Mouse (Mus musculus) CH12.LX (cell line): ENCODE measurements around the gene Abhd15. TPM values are rescaled to one million over a fixed set of nuclear protein-coding genes. Genes with fewer than 3 reads are reported as not detected.

Experiments used
- DNase-seq: peaks from one replicate; pipeline ENCODE4 v3.0.0-alpha.2; 2013; ENCODE audit errors: extremely low read depth
- H3K27ac ChIP-seq: 2 replicates; pipeline ENCODE4 v1.5.1; 2012; ENCODE audit warnings: low read depth, mild to moderate bottlenecking, control low read depth, moderate library complexity; ENCODE audit not compliant: insufficient read depth
- H3K27me3 ChIP-seq: replicated peaks from 2 replicates; pipeline ENCODE3; 2012; ENCODE audit warnings: inconsistent platforms
- H3K36me3 ChIP-seq, 2 experiments: replicated peaks in 1 of 2; 2 replicates each; pipeline versions ENCODE3 to v1.6.1; 2012; ENCODE audit warnings: inconsistent platforms in 1 of 2, low read length in 1 of 2, mild to moderate bottlenecking in 1 of 2, mixed read lengths in 1 of 2, moderate library complexity in 1 of 2; ENCODE audit not compliant: control insufficient read depth in 1 of 2, insufficient read depth in 1 of 2
- H3K4me1 ChIP-seq, 2 experiments: 2 replicates each; pipeline ENCODE4 v1.6.1; 2012; ENCODE audit warnings: inconsistent platforms in 1 of 2, moderate library complexity in 1 of 2; ENCODE audit not compliant: insufficient read depth in 2 of 2, control insufficient read depth in 1 of 2
- H3K4me2 ChIP-seq: 2 replicates; pipeline ENCODE4 v1.6.1; 2012; ENCODE audit warnings: low read depth, mild to moderate bottlenecking, control low read depth; ENCODE audit not compliant: poor library complexity, insufficient read depth, severe bottlenecking
- H3K4me3 ChIP-seq, 3 experiments: fragments of 150-350 bp in 1 of 3; sonication (generic) in 1 of 3; replicated peaks in 1 of 3; 2 replicates each; pipeline versions ENCODE3 to v1.5.1; 2011 to 2012; ENCODE audit warnings: low read depth in 2 of 3, low read length in 2 of 3, mild to moderate bottlenecking in 2 of 3, moderate library complexity in 2 of 3, control low read depth in 1 of 3, improper control_type of control experiment in 1 of 3, inconsistent platforms in 1 of 3, mixed read lengths in 1 of 3; ENCODE audit not compliant: poor library complexity in 1 of 3
- H3K79me2 ChIP-seq: replicated peaks from 2 replicates; pipeline ENCODE4 v1.6.1; 2012; ENCODE audit warnings: mild to moderate bottlenecking, moderate library complexity; ENCODE audit not compliant: control insufficient read depth, poor library complexity, insufficient read depth, severe bottlenecking; ENCODE audit errors: extremely low read depth
- H3K9ac ChIP-seq: 2 replicates; pipeline ENCODE4 v1.6.1; 2012; ENCODE audit warnings: low read depth, mild to moderate bottlenecking, control low read depth, moderate library complexity; ENCODE audit not compliant: insufficient read depth
- H3K9me3 ChIP-seq: replicated peaks from 2 replicates; pipeline ENCODE3; 2012; ENCODE audit warnings: low read length, inconsistent platforms, mixed read lengths
- BHLHE40 ChIP-seq: IDR thresholded peaks from 2 replicates; pipeline ENCODE4 v1.6.1; 2011; ENCODE audit warnings: mild to moderate bottlenecking, low read depth, low read length, improper control_type of control experiment
- CHD2 ChIP-seq: IDR thresholded peaks from 2 replicates; pipeline ENCODE4 v1.6.1; 2011; ENCODE audit warnings: low read length, improper control_type of control experiment
- EP300 ChIP-seq: IDR thresholded peaks from 2 replicates; pipeline ENCODE4 v1.6.1; 2011; ENCODE audit warnings: low read length, improper control_type of control experiment
- ETS1 ChIP-seq: conservative IDR thresholded peaks from 2 replicates; pipeline ENCODE4 v1.6.1; 2012; ENCODE audit warnings: low read depth, mild to moderate bottlenecking, inconsistent platforms, low read length, improper control_type of control experiment, moderate library complexity
- IRF4 ChIP-seq: IDR thresholded peaks from 2 replicates; pipeline ENCODE4 v1.6.1; 2014; ENCODE audit warnings: low read depth, mild to moderate bottlenecking, inconsistent platforms, low read length, improper control_type of control experiment
- JUND ChIP-seq: conservative IDR thresholded peaks from 2 replicates; pipeline ENCODE4 v1.6.1; 2011; ENCODE audit warnings: low read depth, low read length, improper control_type of control experiment
- KAT2A ChIP-seq: IDR thresholded peaks from 2 replicates; pipeline ENCODE4 v1.6.1; 2012; ENCODE audit warnings: low read length, improper control_type of control experiment, inconsistent platforms; ENCODE audit not compliant: insufficient replicate concordance
- MAFK ChIP-seq: IDR thresholded peaks from 2 replicates; pipeline ENCODE4 v1.6.1; 2011; ENCODE audit warnings: low read length, improper control_type of control experiment; ENCODE audit not compliant: insufficient replicate concordance
- MAZ ChIP-seq: IDR thresholded peaks from 2 replicates; pipeline ENCODE4 v1.6.1; 2012; ENCODE audit warnings: low read depth, mild to moderate bottlenecking, inconsistent platforms, low read length, improper control_type of control experiment, moderate library complexity
- MEF2A ChIP-seq: IDR thresholded peaks from 2 replicates; pipeline ENCODE4 v1.6.1; 2014; ENCODE audit warnings: low read depth, mild to moderate bottlenecking, inconsistent platforms, low read length, improper control_type of control experiment, borderline replicate concordance
- MXI1 ChIP-seq: IDR thresholded peaks from 2 replicates; pipeline ENCODE4 v1.6.1; 2011; ENCODE audit warnings: mild to moderate bottlenecking, low read depth, low read length, improper control_type of control experiment
- MYC ChIP-seq: IDR thresholded peaks from 2 replicates; pipeline ENCODE4 v1.6.1; 2011; ENCODE audit warnings: low read depth, mild to moderate bottlenecking, improper control_type of control experiment, low read length
- NELFE ChIP-seq: IDR thresholded peaks from 2 replicates; pipeline ENCODE4 v1.6.1; 2011; ENCODE audit warnings: low read depth, low read length, improper control_type of control experiment
- PAX5 ChIP-seq: IDR thresholded peaks from 2 replicates; pipeline ENCODE4 v1.6.1; 2012; ENCODE audit warnings: low read length, inconsistent platforms, mixed read lengths
- POLR2A ChIP-seq: IDR thresholded peaks from 2 replicates; pipeline ENCODE4 v1.6.1; 2011; ENCODE audit warnings: low read depth, mild to moderate bottlenecking, improper control_type of control experiment, low read length
- RAD21 ChIP-seq: IDR thresholded peaks from 2 replicates; pipeline ENCODE4 v1.6.1; 2011; ENCODE audit warnings: low read depth, mild to moderate bottlenecking, low read length, improper control_type of control experiment, moderate library complexity
- RCOR1 ChIP-seq: conservative IDR thresholded peaks from 2 replicates; pipeline ENCODE4 v1.6.1; 2012; ENCODE audit warnings: low read depth, mild to moderate bottlenecking, inconsistent platforms, low read length, improper control_type of control experiment
- TBP ChIP-seq: conservative IDR thresholded peaks from 2 replicates; pipeline ENCODE4 v1.6.1; 2011; ENCODE audit warnings: low read depth, low read length, improper control_type of control experiment
- USF2 ChIP-seq: conservative IDR thresholded peaks from 2 replicates; pipeline ENCODE4 v1.6.1; 2011; ENCODE audit warnings: low read depth, low read length, improper control_type of control experiment
- ZC3H11A ChIP-seq: IDR thresholded peaks from 2 replicates; pipeline ENCODE4 v1.6.1; 2012; ENCODE audit warnings: low read depth, mild to moderate bottlenecking, inconsistent platforms, low read length, improper control_type of control experiment
- ZKSCAN1 ChIP-seq: IDR thresholded peaks from 2 replicates; pipeline ENCODE4 v1.6.1; 2012; ENCODE audit warnings: low read depth, inconsistent platforms, low read length, improper control_type of control experiment, borderline replicate concordance
- dilution Hi-C: fragments of 300-500 bp; cut with MboI; formaldehyde crosslinking; loops from 2 replicates; pipeline ENCODE4 v1.14.3; 2020; ENCODE audit warnings: low sequenced_read_pairs; ENCODE audit not compliant: extremely low pct_unique_long_range_greater_than_20kb, extremely low pct_ligation_motif_present
- in situ Hi-C: fragments of 300-500 bp; cut with MboI; formaldehyde crosslinking; loops from 3 replicates; pipeline ENCODE4 v1.14.3; 2019; ENCODE audit warnings: low sequenced_read_pairs, low pct_ligation_motif_present, low pct_unique_long_range_greater_than_20kb, mixed read lengths
- polyA plus RNA-seq: library from polyadenylated mRNA; unstranded; fragments of >175 nt; gene quantifications from 2 replicates; pipeline ENCODE4 v1.2.1, GENCODE M21; 2012; ENCODE audit warnings: low read depth; ENCODE audit not compliant: insufficient read length
- total RNA-seq, 2 experiments: library from RNA; depleted of rRNA; stranded (reverse); fragments of 300-350 nt in 1 of 2; fragments of >200 nt in 1 of 2; gene quantifications; 2 replicates each; pipeline ENCODE4 v1.2.3; 2012 to 2014

Gene Abhd15
- total and polyA plus RNA-seq, 3 experiments, result 0.11 to 0.38 (median 0.23) TPM

- dilution Hi-C loops, result no loop called here
- peak overlapping the region; percentile 53 for H3K9ac ChIP-seq
- in situ Hi-C loops, result loop anchor here (10.0 kb wide), 1 partner anchor 281 kb away; no protein-coding TSS in a partner anchor
- no peak overlapping the region for H3K27ac ChIP-seq
- H3K36me3 ChIP-seq, result peaks cover 0 to 31% of the 10 kb centered on the region in 2 experiments
- H3K4me1 ChIP-seq, result peaks cover 12 to 47% of the 10 kb centered on the region in 2 experiments
- H3K4me3 ChIP-seq, result peak overlapping the region; percentile 64 to 72 (median 67)
- peaks cover 12% of the 10 kb centered on the region for H3K9me3 ChIP-seq
- no peak for DNase-seq
- peak overlapping the region; percentile 65 for H3K4me2 ChIP-seq
- no peak for TF ChIP-seq CHD2
- no peak for TF ChIP-seq EP300
- TF ChIP-seq IRF4, result no peak
- TF ChIP-seq NELFE, result no peak
- TF ChIP-seq RCOR1, result no peak
- no peak for TF ChIP-seq MYC
- TF ChIP-seq MXI1, result no peak
- TF ChIP-seq ZKSCAN1, result no peak
- no peak for TF ChIP-seq TBP
- no peak for TF ChIP-seq PAX5
- TF ChIP-seq USF2, result no peak
- H3K27me3 ChIP-seq, result no peaks in the 10 kb centered on the region
- H3K79me2 ChIP-seq, result no peaks in the 10 kb centered on the region
Measured at GRCm38 (mm10) chr11:77513811-77514170, 1.1 kb upstream of the Abhd15 start.

GRCm38 (mm10) chr11:77514281-77514831, 565 bp upstream of the Abhd15 start:
- Histone ChIP-seq H3K9ac (no peak overlapping the region), H3K4me1 (peaks cover 18 to 50% of the 10 kb centered on the region in 2 experiments), H3K9me3 (peaks cover 12% of the 10 kb centered on the region), H3K27me3 (no peaks in the 10 kb centered on the region), H3K36me3 (peaks cover 0 to 26% of the 10 kb centered on the region in 2 experiments), H3K27ac (no peak overlapping the region), H3K4me2 (peak overlapping the region; percentile 24), H3K79me2 (no peaks in the 10 kb centered on the region), H3K4me3 (no peak overlapping the region)
- in situ Hi-C loops (loop anchor here (10.0 kb wide), 1 partner anchor 280 kb away; no protein-coding TSS in a partner anchor), dilution Hi-C loops (no loop called here)
- no peak for DNase-seq
- TF ChIP-seq USF2, result no peak
- no peak for TF ChIP-seq JUND
- no peak for TF ChIP-seq MAZ
- TF ChIP-seq POLR2A, result no peak
- no peak for TF ChIP-seq MAFK
- no peak for TF ChIP-seq EP300
- TF ChIP-seq BHLHE40, result no peak
- no peak for TF ChIP-seq KAT2A
- no peak for TF ChIP-seq TBP
- TF ChIP-seq IRF4, result no peak
- TF ChIP-seq RCOR1, result no peak
- no peak for TF ChIP-seq MXI1
- no peak for TF ChIP-seq MEF2A
- no peak for TF ChIP-seq ZC3H11A
- TF ChIP-seq ETS1, result no peak
- no peak for TF ChIP-seq RAD21
- no peak for TF ChIP-seq MYC
